ENCODE assay signal across 13 mouse cellular contexts in the genomic region with DNA sequence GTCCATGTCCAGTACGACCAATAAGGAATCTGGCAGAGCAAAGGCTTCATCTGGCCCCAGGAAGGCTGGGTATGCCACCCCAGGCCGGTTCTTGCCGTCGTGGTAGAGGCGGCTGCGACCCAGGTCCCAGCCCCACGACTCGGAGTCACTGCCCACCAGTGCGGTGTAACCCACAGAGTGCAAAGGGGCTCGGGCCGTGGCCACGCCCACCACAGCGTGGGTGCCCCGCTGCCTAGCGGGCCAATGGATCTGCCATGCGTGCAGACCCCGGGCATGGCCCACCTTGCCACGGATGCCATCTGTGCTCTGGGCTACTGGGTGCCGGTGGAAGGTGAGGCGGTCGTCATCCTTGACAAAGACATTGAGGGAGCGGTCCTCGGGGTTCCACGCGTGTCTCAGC.
"Had no signal": no experiment of that assay in that cellular context is flagged by ENCODE, and none has a peak within 500 bp of the region (broad histone marks: within the 10 kb centered on the region; RNA-seq: fewer than 3 reads in every experiment).

No protein-coding gene starts in this region.

- H3K27ac ChIP-seq: kidney, embryonic 15.5 days; liver, embryonic 15.5 days; midbrain, embryonic 15.5 days; stomach, embryonic 15.5 days had no signal

- H3K4me3 ChIP-seq: kidney, embryonic 15.5 days; liver, embryonic 15.5 days; midbrain, embryonic 15.5 days; stomach, embryonic 15.5 days had no signal

- H3K4me2 ChIP-seq: kidney, embryonic 15.5 days; liver, embryonic 11.5 days; liver, embryonic 15.5 days; midbrain, embryonic 15.5 days; stomach, embryonic 15.5 days had no signal

- H3K36me3 ChIP-seq: liver, embryonic 15.5 days; stomach, embryonic 15.5 days had no signal

- DNase-seq: kidney, adult 18-20 months; layer of hippocampus, adult 9-11 months; layer of hippocampus, postnatal 36 days; lung, adult 2 months; lung, postnatal 36 days; right cerebral cortex, postnatal 14 days; thymus, postnatal 4 days had no signal

- H3K27me3 ChIP-seq: kidney, embryonic 15.5 days; liver, embryonic 15.5 days; midbrain, embryonic 15.5 days; stomach, embryonic 15.5 days had no signal

- ATAC-seq: lung, postnatal 0 days; midbrain, embryonic 15.5 days had no signal

- H3K4me1 ChIP-seq: liver, embryonic 15.5 days had no signal

- H3K9ac ChIP-seq: kidney, embryonic 15.5 days; liver, embryonic 15.5 days; midbrain, embryonic 15.5 days; stomach, embryonic 15.5 days had no signal

- H3K9me3 ChIP-seq: kidney, embryonic 15.5 days; liver, embryonic 15.5 days; midbrain, embryonic 15.5 days; stomach, embryonic 15.5 days had no signal
